Mouse (Mus musculus): ENCODE measurements around the gene Cerkl. TPM values are rescaled to one million over a fixed set of nuclear protein-coding genes. Genes with fewer than 3 reads are reported as not detected.

The Cerkl gene
- polyA plus RNA-seq, 1 experiment = 13.1 TPM

- H3K27me3 ChIP-seq (ENCODE audit: control insufficient read depth, insufficient read depth, low read length) = no peaks in the 10 kb centered on the region
- TF ChIP-seq POLR2A (IDR thresholded peaks at IDR 0.05; ENCODE audit: borderline replicate concordance, insufficient read depth, low read length) (no peak), CTCF (IDR thresholded peaks at IDR 0.05; ENCODE audit: borderline replicate concordance, insufficient read depth, low read depth, low read length) (no peak)
- H3K4me1 ChIP-seq (ENCODE audit: control insufficient read depth, insufficient read depth, low read length) = peaks cover 12% of the 10 kb centered on the region
- H3K4me3 ChIP-seq (replicated peaks; ENCODE audit: insufficient read depth, low read depth, low read length) = peak overlapping the region; percentile 43
- WGBS = 3% methylated on average over 14 of the region's 14 CpGs
- H3K27ac ChIP-seq (ENCODE audit: insufficient read depth, low read length) = peak overlapping the region; percentile 100
- peak; percentile 54 to 63 for DNase-seq
These were observed 3.5 kb upstream of the Cerkl start for GRCm38 (mm10) chr2:79460107-79460506.

- Histone ChIP-seq H3K27me3 (ENCODE audit: control insufficient read depth, insufficient read depth, low read length) (no peaks in the 10 kb centered on the region), H3K4me1 (ENCODE audit: control insufficient read depth, insufficient read depth, low read length) (peaks cover 12% of the 10 kb centered on the region), H3K27ac (ENCODE audit: insufficient read depth, low read length) (peak overlapping the region; percentile 100), H3K4me3 (replicated peaks; ENCODE audit: insufficient read depth, low read depth, low read length) (peak overlapping the region; percentile 42)
- peak; percentile 84 to 85 for DNase-seq
- TF ChIP-seq POLR2A (IDR thresholded peaks at IDR 0.05; ENCODE audit: borderline replicate concordance, insufficient read depth, low read length) (peak; percentile 49; the same call in 1 of the 2 replicates), CTCF (IDR thresholded peaks at IDR 0.05; ENCODE audit: borderline replicate concordance, insufficient read depth, low read depth, low read length) (peak; percentile 7; the same call in 1 of the 2 replicates)
- WGBS = 4% methylated on average over 44 of the region's 44 CpGs
These were observed 2.8 kb upstream of the Cerkl start for GRCm38 (mm10) chr2:79459061-79460045.

- Histone ChIP-seq H3K27me3 (ENCODE audit: control insufficient read depth, insufficient read depth, low read length) (no peaks in the 10 kb centered on the region), H3K4me3 (replicated peaks; ENCODE audit: insufficient read depth, low read depth, low read length) (no peak overlapping the region), H3K4me1 (ENCODE audit: control insufficient read depth, insufficient read depth, low read length) (peaks cover 12% of the 10 kb centered on the region), H3K27ac (ENCODE audit: insufficient read depth, low read length) (peak overlapping the region; percentile 100; the same call in 1 of the 2 replicates)
- WGBS = 20% methylated on average over 3 of the region's 3 CpGs
- no peak for TF ChIP-seq CTCF (IDR thresholded peaks at IDR 0.05; ENCODE audit: borderline replicate concordance, insufficient read depth, low read depth, low read length)
- no peak for TF ChIP-seq POLR2A (IDR thresholded peaks at IDR 0.05; ENCODE audit: borderline replicate concordance, insufficient read depth, low read length)
- DNase-seq = no peak
These were observed 1.3 kb upstream of the Cerkl start for GRCm38 (mm10) chr2:79457932-79458331.

GRCm38 (mm10) chr2:79457434-79457833 lies 849 bp upstream of the Cerkl start:
- TF ChIP-seq POLR2A (IDR thresholded peaks at IDR 0.05; ENCODE audit: borderline replicate concordance, insufficient read depth, low read length) (no peak), CTCF (IDR thresholded peaks at IDR 0.05; ENCODE audit: borderline replicate concordance, insufficient read depth, low read depth, low read length) (no peak)
- H3K27ac ChIP-seq (ENCODE audit: insufficient read depth, low read length) = peak overlapping the region; percentile 100
- H3K4me3 ChIP-seq (replicated peaks; ENCODE audit: insufficient read depth, low read depth, low read length) = peak overlapping the region; percentile 53
- no peaks in the 10 kb centered on the region for H3K27me3 ChIP-seq (ENCODE audit: control insufficient read depth, insufficient read depth, low read length)
- WGBS = 8% methylated on average over 3 of the region's 3 CpGs
- H3K4me1 ChIP-seq (ENCODE audit: control insufficient read depth, insufficient read depth, low read length) = peaks cover 7% of the 10 kb centered on the region
- peak; percentile 60 to 61 for DNase-seq

DNA sequence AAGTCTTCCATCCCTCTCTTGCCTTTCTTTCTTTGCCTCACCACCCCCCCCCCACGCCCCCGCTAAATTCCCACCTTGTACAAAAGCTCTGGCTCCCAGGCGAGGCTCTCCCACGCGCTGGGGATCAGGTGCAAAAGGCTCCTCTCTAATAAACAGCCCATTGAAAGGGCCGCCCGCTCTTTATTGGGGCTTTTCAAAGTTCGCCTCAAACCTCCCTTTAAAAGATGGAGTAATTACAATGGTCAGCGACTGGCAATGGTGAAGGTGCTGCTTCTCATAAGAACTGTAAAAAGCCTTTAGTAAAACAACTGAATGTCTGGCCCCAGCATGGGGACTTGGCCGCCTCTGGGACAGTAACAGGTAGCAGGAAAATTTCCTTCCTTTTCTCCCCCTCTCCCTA lies 939 bp downstream of the Cerkl start:
- WGBS = 3% methylated on average over 10 of the region's 10 CpGs
- DNase-seq = peak; percentile 57 to 59
- H3K27ac ChIP-seq (ENCODE audit: insufficient read depth, low read length) = peak overlapping the region; percentile 98
- peaks cover 2% of the 10 kb centered on the region; the same call in 1 of the 2 replicates for H3K4me1 ChIP-seq (ENCODE audit: control insufficient read depth, insufficient read depth, low read length)
- H3K27me3 ChIP-seq (ENCODE audit: control insufficient read depth, insufficient read depth, low read length) = no peaks in the 10 kb centered on the region
- TF ChIP-seq CTCF (IDR thresholded peaks at IDR 0.05; ENCODE audit: borderline replicate concordance, insufficient read depth, low read depth, low read length) = no peak
- no peak for TF ChIP-seq POLR2A (IDR thresholded peaks at IDR 0.05; ENCODE audit: borderline replicate concordance, insufficient read depth, low read length)
- H3K4me3 ChIP-seq (replicated peaks; ENCODE audit: insufficient read depth, low read depth, low read length) = peak overlapping the region; percentile 92

DNA sequence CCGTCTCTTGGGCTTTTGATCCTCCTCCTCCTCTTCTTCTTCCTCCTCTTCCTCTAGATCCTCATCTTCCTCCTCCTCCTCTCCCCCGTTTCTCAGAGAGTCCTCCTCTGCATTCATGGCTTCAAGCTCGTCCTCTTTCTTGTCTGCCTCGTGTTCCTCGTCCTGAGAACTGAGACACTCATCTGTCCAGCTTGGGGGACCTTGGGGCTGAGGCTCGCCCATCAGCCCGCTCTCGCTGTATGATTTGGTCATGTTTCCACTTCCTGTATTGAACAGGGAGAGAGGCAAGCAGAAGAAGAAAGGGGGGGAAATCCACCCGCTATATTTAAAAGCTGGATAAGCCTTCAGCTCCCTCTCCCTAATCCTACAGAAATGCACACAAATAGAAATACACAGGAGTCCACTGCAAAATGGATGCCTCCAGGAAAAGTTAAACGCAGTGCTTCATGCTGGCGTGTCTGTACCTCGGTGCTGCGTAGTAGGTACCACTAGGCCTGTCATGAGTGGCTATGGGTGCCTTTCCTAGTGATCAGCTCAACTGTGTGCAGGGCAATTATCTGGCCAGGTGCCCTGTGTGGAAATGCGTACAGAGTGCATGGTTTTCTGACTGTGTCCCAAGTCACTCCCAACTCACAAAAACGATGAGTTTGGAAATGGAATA lies 1.7 kb downstream of the Cerkl start:
- Histone ChIP-seq H3K27me3 (ENCODE audit: control insufficient read depth, insufficient read depth, low read length) (no peaks in the 10 kb centered on the region), H3K27ac (ENCODE audit: insufficient read depth, low read length) (peak overlapping the region; percentile 98), H3K4me3 (replicated peaks; ENCODE audit: insufficient read depth, low read depth, low read length) (peak overlapping the region; percentile 92), H3K4me1 (ENCODE audit: control insufficient read depth, insufficient read depth, low read length) (no peaks in the 10 kb centered on the region; the same call in 1 of the 2 replicates)
- TF ChIP-seq POLR2A (IDR thresholded peaks at IDR 0.05; ENCODE audit: borderline replicate concordance, insufficient read depth, low read length) (peak; percentile 51; the same call in 1 of the 2 replicates), CTCF (IDR thresholded peaks at IDR 0.05; ENCODE audit: borderline replicate concordance, insufficient read depth, low read depth, low read length) (no peak)
- WGBS = 2% methylated on average over 15 of the region's 15 CpGs
- DNase-seq = peak; percentile 85 to 89

GRCm38 (mm10) chr2:79453901-79454781 lies 2.4 kb downstream of the Cerkl start:
- WGBS = under 1% methylated on average over 55 of the region's 55 CpGs
- no peaks in the 10 kb centered on the region for H3K27me3 ChIP-seq (ENCODE audit: control insufficient read depth, insufficient read depth, low read length)
- no peak for TF ChIP-seq CTCF (IDR thresholded peaks at IDR 0.05; ENCODE audit: borderline replicate concordance, insufficient read depth, low read depth, low read length)
- TF ChIP-seq POLR2A (IDR thresholded peaks at IDR 0.05; ENCODE audit: borderline replicate concordance, insufficient read depth, low read length) = peak; percentile 62; the same call in 1 of the 2 replicates
- DNase-seq = peak; percentile 83 to 85
- H3K4me3 ChIP-seq (replicated peaks; ENCODE audit: insufficient read depth, low read depth, low read length) = peak overlapping the region; percentile 92
- no peaks in the 10 kb centered on the region; the same call in 1 of the 2 replicates for H3K4me1 ChIP-seq (ENCODE audit: control insufficient read depth, insufficient read depth, low read length)
- peak overlapping the region; percentile 98 for H3K27ac ChIP-seq (ENCODE audit: insufficient read depth, low read length)

All from cerebellum, adult 2 months (tissue).